Mouse (Mus musculus) effector memory CD4-positive, alpha-beta T cell, adult 5 months (primary cell): Measurements from ENCODE around the gene A630023A22Rik. TPM values are rescaled to one million over a fixed set of nuclear protein-coding genes. Genes with fewer than 3 reads are reported as not detected.

Experiments
- polyA plus RNA-seq: library from polyadenylated mRNA; unstranded; fragments of 100-300 nt; shearing (Covaris generic); gene quantifications from one replicate; pipeline ENCODE4 v1.2.1, GENCODE M21; 2017

A630023A22Rik gene
- not detected for polyA plus RNA-seq

DNA sequence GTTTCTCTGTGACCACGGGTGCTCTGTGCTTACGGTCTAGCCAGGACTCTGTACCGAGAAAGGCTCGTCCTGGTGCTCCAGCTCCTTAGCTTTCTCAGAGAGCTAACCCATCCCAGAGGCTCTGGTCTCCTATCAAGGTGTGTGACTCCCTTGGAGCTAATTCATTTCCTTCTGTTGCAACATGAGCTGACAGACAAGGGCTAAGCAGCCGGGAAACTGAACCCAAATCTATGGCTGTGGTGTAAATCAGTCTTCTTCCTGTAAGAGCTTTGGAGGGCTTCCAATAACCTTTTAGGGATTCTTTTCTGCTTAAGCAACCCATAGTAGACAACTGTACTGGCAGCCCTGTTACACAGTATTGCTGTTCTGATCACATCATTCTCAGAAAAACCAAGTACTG is at the start of gene A630023A22Rik:
A630023A22Rik (minus strand) TSS at position 154 of the 400 bp plus-strand sequence.

DNA sequence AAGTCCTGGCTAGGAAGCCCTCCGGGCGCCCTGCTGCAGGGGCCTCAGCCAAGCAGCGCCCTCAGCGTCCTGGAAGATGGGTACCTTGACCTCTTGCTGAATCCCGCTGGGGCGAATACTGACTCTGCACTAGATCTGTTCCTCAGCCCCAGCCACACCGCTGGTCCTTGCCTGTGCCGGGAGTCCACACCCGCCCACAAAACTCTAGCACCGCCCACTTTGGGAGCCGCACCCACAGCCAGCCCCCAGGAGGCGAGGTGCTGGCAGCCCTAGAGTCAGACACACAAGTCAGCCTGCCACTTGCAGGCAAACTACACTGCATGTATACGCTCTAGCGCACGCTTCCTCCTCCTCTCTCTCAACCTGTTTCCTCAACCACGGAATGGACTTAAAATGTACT is 49.8 kb upstream of the A630023A22Rik start, which contains the start of gene Npy4r:
Npy4r (minus strand) TSS at position 148 of the 400 bp plus-strand sequence.

DNA sequence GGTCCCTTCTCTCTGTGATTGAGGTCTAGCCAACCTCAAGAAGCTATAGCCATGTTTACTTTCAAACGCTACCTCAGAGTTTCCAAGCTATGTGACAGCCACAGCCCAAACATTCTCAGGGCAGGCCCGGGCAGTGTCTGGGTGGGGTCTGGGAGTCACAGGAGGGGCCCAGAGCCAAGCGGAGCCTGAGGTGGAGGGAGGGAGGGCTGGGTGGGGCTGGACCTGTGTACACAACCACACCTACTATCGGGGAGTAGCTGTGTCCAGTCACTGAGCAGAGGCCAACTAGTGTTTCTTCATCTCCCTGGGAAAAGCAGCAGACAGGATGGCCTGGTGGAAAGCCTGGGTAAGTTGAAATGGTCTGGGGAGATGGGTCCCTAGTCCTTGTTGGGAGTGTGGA is 16.8 kb downstream of the A630023A22Rik start, which contains the start of gene Anxa8:
Anxa8 (plus strand) TSS at position 251 of the 400 bp plus-strand sequence.

DNA sequence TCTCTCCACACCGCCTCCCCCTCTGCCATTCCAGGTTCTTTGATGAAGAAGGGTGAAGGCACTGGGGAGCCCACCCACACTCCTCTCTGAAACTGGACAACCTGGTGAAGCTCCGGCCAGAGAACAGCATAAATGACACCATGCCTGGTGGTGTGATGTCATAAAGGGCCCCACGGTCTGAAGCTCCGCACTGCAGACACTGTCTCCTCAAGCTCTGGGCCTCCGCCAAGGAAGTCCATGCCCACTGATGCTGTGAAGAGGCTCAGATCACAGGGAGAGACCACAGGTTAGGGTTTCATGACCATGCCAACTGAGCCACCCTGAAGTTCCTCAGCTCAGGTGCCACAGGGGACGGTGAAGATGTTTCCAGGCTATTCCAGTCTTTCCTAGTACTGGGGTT is 50.0 kb downstream of the A630023A22Rik start, which contains the start of gene Antxrl:
Antxrl (plus strand) TSS at position 192 of the 400 bp plus-strand sequence.

DNA sequence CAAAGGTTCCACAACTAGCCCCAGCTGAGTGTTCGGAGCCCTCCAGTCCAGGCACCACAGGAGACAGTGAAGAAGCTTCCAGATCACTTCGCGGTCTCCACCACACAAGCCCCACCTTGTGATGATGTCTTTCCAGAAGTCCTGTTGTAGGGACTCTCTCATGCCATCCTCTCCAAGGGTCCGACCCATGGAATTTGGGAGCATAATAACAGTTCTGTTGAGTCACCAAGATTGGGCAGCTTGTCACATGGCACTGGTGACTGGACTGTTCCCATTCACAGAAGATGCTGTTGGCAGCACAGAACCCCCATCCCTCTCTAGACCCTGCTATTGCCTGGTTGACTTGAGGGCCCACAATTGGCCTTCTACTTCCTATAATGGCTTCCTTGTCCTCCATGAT is 86.2 kb downstream of the A630023A22Rik start, which contains the start of gene Gm5460:
Gm5460 (plus strand) TSS at position 378 of the 400 bp plus-strand sequence.

DNA sequence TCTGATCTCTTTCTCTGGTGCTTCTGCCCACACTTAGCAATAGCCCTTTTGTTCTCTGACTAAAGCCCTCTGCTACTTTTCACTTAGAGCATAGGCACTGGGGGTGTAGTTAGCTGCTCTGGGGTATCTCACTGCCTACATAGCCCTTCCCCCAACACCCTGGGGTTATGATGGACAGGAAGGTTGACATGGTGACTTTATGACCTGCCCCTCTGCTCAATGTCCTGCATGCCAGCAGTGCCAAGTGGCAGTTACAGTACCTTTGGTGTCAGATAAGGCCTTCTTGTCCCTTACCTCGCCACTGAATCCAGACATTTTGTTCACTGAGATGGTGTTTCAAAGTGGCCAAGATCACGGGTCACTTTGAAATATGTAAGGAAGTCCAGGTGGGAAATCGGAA is 87.5 kb downstream of the A630023A22Rik start, which contains the start of gene Gm30083:
Gm30083 (minus strand) TSS at position 120 of the 400 bp plus-strand sequence.

Other genes starting within 250 kb of the A630023A22Rik start
- not detected for gene Gdf10, start 179.2 kb downstream of the A630023A22Rik start, polyA plus RNA-seq
- not detected for gene Gdf2, start 161.7 kb downstream of the A630023A22Rik start, polyA plus RNA-seq
- not detected for gene Rbp3, start 148.8 kb downstream of the A630023A22Rik start, polyA plus RNA-seq
- not detected for gene Zfp488, start 124.0 kb downstream of the A630023A22Rik start, polyA plus RNA-seq
- not detected for gene Gm30083, start 87.6 kb downstream of the A630023A22Rik start, polyA plus RNA-seq
- not detected for gene Gm5460, start 86.0 kb downstream of the A630023A22Rik start, polyA plus RNA-seq
- gene Antxrl, start 50.0 kb downstream of the A630023A22Rik start, polyA plus RNA-seq, result not detected
- gene Anxa8, start 16.8 kb downstream of the A630023A22Rik start, polyA plus RNA-seq, result not detected
- not detected for gene Npy4r, start 49.7 kb upstream of the A630023A22Rik start, polyA plus RNA-seq
- gene Gprin2, start 98.9 kb upstream of the A630023A22Rik start, polyA plus RNA-seq, result not detected
- 0.24 TPM for gene Syt15, start 116.8 kb upstream of the A630023A22Rik start, polyA plus RNA-seq
- gene Shld2, start 207.7 kb upstream of the A630023A22Rik start, polyA plus RNA-seq, result 23.1 TPM
- gene Glud1, start 208.0 kb upstream of the A630023A22Rik start, polyA plus RNA-seq, result 104 TPM